Mouse (Mus musculus) ovary, postnatal 14 days (tissue): ENCODE data around the gene Tmigd3.

Source experiments
- DNase-seq: peaks from one replicate; pipeline ENCODE4 v3.0.0; 2022; ENCODE audit warnings: low spot score

The Tmigd3 gene

DNA sequence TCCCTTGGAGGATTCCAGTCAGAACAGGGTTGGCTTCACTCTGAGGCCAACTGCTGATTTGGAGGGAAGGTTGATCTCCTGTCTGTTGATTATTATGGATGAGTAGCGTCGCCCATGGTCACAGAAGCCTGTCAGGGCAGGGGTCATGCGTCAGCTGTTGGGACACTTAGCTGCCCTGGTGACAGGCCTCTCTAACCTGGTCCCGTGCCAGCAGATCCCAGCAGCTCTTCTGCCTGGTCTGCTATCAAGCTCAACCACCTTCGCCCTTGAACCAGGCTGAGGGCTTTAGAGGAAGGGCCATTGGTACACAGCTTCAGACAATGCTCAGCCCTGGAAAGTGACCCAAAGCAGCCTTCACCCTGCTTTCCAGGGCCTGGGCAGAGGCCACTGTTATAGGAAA, 5.3 kb downstream of the Tmigd3 start:
- no peak for DNase-seq

DNA sequence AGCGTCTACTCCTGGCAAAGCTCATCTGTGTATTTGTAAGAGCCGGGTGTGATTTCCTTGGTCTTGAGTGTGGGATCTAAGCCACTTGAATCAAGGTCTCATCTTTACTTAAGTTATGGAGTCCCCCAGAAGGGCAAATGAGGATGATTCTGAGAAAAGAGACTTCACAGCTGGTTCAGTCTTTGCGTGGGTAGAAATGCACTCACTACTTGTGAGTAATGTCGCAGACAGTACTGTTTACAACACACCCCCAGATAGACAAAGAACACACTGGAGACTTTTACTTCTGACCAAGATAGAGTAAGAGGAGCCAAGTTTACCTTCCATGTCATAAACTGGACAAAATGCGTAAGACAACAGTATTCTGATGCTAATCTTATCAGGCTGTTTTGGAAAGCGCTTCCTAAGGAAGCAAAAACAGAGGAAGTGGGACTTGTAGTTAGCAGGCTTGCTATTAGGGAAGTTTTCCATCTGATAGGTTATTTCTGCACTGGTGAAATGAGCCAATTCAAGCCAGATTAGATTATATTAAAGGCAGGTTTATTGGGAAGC, 6.6 kb downstream of the Tmigd3 start:
- no peak for DNase-seq

DNA sequence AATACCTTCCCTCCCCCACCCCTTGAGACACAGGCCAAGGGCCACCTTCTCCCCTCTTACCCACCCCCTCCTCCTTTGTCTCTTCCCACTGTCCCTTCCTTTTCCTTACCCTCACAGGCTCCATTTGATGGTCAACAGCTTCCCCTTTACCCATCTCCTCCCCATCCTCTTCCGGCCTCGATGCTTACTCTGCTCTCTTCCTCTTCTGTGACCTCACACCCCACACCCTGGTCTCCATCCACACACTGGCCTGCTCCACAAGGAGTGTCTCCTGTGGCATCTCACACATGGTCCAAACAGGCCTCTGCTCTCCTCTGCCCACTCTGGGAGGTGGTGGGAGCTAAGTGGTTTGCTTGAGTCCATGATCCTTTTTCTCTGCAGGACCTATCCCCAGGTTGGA, 7.2 kb downstream of the Tmigd3 start:
- DNase-seq: no peak

DNA sequence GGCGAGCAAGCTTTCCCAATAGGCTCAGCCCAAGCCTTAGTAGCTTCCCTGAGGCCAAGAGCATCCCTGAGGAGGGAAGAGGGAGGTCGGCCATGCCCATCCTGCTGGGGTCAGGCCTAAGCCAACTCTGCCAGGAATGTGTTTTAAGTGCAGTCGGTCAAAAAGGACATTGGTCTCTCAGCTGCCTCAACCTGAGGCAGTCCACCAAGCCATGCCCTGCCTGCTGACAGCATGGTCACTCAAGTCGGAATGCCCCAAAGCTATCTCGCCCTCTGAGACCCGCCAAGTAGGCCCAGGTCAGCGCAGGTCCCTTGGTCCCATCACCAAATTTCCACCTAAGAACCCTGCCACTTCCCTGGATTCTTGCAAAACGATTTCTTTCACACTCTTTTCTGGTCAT, 8.0 kb downstream of the Tmigd3 start:
- DNase-seq: no peak

DNA sequence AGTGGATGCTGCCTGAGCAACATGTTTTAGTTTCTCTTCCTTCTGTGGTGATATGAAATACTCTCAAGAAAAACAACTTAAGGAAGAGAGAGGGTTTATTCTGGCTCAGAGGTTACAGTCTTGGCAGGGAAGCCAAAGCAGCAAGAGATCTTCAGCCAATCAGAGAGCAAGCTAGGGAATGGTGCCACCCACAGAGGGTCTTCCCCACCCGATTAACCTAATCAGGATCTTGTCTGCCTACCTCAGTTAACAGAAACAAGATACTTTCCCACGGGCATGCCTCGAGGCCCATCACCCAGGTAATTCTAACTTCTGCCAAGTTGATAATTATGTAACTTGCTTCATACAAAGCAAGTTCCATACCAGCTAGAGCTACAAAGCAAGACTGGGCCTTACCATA, 9.7 kb downstream of the Tmigd3 start:
- no peak for DNase-seq

DNA sequence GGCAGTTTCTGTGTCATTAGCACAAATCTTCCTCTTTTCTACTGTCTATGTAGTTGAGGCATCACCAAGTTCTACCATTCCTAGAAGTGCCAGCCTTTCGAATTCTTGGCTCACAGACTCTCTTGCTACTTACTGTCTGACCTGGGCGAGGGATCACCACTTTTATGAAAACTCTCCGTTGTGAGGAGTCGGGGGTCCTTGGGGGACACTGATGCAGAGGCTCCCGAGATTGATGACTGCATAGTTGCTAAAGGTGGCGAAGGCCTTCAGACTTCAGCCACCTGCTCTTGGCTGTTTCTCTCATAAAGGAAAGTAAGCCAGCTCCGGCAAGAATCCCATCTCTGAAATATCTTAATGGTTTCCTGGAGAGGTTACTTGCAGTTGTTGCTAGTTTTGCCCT, 11.4 kb downstream of the Tmigd3 start:
- no peak for DNase-seq

DNA sequence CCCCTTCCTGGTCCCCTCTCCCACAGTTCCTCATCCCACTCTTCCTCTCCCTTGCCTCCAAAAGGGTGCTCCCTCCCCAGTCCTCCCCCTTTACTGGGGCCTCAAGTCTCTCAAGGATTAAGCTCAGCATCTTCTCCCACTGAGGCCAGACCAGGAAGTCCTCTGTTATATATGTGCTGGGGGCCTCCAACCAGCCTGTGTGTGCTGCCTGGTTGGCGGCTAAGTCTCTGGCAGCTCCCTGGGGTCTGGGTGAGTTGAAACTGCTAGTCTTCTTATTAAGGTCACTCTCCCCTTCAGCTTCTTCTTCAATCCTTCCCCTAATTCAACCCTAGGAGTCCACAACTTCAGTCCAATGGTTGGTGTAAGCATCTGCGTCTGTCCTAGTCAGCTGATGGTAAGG, 12.4 kb downstream of the Tmigd3 start:
- no peak for DNase-seq

DNA sequence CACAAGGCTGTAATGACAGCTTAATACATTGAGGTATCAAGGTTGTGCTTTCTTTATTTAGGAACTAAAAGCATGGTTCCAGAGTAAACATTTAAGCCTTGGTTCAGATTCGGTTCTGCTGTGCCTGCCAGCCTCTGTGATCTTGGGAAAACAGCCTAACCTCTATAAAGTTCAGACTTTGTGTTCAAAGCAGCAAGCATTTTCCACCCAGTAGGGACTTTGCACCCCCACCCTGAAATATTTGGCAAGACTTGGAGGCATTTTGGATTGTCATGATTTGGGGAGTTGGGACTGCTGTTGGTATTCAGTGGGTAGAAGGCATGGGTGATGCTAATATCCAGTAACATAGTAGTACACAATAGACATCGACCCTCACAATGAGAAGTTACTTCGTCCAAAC, 18.3 kb downstream of the Tmigd3 start:
- DNase-seq: no peak

DNA sequence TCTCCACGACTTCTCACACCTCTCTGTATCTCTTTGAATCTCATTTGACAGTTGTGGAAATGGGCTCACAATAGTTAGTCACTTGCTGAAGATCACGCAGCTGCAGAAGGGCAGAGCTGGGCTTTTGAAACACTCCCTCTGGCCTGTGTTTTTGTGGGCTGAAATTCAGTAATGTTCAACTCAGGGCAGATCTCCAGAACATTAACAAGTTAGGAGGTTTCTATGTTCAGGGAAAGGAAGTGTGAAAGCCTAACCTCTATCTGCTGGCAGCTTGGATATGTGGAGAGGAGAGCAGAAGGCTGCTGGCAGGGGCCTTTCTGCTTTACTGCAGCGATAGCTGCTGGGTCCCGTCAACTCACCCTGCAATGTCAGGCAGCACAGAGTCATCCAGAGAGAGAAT, 19.5 kb downstream of the Tmigd3 start:
- DNase-seq: no peak

DNA sequence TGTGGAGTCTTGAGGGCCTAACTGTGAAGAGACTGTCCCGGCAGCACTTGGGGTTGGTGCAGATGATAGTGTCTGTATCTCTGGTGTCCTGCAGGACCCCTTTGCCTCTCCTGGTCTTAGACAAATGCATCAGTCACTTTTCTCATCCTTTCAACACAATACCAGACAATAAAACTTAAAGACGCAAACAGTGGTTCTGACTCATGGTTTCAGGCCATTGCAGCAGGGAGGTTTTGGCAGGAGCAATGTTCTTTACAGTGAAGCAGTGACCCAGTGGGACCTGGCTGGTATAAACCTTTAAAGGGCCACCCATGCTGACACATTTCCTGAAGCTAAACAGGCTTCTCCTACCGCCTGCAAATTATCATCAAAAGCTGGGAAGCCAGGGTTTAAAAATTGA, 20.4 kb downstream of the Tmigd3 start:
- DNase-seq: no peak

DNA sequence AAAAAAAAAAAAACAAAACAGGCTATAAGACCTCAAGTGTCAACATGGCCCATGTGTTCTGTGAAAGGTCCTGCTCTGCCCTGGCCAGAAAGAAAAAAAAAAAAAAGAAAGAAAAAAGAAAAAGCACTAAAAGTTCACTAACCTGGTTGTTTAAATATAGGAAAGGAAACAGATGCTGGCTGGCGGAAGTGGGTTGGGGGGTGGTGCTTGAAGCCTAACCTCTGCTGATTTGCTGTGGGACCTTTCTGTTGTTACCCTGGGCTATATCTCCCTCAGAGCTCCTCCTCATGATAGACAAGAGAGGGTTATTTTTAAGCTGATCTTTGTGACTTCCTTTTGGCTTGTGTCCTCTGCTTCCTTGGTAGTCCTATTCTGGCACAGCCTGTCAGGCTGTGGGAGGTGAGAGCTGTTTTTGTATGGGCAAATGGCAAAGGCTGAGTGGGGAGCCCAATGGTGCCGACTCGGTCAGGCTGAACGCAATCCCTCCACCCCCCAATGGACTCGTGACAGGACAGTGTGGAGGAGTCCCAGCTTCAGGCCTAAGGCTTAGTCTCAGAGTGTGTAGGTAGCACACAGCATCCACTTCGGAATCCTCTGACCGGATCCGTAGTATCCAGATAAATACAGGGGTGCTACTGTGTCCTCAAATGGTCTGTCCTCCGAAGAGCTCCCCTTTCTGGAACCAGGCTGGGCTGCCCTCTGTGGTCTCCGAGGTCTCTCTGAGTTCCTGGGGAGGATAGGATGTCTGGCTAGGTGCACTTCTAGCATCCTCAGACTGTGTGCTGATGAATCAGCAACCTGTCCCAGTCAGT, 21.3 kb downstream of the Tmigd3 start:
- no peak for DNase-seq

DNA sequence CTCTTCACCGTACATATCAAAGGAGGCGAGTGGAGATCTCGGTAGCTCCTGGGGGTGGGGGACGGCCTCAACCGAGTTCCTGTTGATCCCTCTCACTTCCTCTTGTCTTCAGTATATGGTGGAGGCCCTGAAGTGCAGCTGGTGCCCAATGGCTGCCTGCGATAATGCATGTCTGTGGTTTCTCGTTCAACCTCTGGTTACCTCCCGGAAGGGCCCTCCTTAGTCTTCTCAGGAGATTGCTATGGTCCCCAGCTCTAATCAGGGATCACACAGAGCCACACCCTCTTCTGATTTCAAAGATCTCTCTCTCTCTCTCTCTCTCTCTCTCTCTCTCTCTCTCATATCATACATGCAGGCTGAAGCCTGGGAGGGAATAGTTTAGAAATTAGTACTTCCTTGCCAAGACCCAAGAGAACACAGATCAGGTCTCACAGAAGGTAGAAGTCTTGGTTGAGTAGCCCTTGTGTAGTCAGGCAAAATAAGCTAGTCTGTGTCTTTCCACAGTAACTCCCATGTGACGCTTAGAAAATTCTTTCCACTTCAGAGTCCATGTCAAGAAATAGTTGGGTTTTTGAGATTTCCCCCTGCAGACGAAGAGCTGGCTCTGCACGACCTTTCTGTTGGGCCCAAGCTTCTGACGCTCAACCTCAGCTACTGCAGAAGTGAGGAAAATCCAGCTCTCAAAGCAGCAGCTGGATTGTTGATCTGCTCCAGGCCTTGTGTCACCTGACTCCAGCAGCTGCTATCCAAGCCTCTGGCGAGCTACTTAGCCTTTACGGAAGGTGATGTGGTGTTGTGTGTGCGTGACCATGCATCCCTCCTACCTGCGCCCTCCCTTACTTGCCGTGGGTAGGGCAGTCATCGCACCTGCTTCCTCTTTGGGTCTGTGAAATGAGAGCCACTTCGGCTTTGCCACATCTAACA, 22.1 kb downstream of the Tmigd3 start:
- DNase-seq: no peak

DNA sequence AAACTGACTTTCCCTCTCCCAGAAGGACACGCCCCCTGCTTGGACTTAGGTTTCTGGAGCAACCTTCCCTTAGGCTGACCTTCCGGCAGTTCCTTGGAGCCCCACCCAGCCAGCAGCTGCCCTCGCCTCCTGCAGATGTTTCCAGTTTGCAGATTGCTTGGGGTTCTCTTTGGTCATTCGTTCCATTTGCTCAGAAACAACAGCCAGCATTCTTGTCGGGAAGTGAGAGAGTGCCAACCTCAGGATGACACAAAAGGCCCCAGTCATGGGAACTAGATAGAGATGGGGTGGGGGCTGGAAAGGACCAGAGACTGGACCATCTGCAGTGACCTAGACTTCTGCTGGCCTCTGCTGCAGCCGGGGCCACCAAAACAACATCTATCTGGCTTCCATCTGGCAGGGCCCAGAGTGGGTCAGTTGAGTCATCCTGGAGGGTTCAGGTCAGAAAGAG, 23.3 kb downstream of the Tmigd3 start:
- no peak for DNase-seq

DNA sequence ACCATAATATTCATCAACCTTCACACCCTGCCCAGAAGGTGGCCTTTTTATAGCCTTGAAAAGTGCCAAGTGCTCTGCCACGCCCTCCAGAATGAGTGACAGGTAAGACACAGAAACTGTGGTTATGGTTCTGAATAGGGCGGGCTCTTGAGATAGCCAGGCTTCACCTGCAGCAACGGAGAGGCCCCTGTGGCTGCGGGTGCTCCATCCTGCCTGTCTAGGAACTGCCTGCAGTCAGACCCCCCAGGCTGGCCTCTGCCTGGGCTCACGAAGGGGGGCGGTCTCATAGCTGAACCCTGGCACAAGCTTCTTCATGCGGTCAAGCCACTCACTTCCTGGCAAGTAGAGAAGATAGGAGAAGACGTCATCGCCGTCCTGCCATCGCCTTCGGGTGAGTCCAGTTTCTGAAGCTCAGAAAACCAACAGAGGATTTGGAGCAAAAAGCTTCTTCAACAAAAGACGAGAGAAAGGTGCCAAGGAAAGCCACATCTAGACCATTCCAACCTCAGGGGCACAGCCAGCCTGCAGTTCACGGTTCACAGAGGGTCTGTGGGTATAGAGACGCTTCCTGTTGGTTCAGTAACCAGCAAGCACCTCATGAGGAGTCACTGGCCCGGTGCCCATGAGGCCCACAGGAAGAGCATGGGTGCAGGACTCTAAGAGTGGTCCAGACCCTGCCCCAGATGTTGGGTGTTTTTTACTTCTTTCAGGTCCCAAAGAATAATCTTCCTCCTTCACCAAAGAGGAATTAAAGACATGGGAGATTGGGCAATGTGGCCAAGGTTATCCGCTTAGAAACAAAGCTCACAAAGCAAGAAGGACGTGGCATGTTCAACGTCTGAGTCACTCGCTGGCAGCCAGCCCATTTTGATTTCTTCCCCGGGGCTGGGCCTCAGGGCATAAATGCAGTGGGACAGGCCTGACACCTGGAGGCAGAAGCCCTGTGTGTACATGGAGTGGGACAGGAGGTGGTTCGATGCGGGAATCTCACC, 24.2 kb downstream of the Tmigd3 start:
- peak; percentile 90 for DNase-seq

DNA sequence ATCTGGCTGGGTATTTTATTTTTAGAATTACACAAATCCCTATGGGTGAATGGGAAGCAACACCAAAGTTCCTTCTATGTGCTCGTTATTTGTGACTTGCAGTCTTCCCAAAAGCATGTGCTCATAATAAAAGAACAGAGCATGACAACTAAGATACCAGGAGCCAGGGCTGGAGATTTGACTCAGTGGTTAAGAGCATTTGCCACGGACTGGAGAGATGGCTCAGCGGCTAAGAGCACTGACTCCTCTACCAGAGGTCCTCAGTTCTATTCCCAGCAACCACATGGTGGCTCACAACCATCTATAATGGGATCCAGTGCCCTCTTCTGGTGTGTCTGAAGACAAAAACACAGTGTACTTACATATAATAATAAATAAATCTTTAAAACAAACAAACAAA, 26.1 kb downstream of the Tmigd3 start:
- DNase-seq: no peak

DNA sequence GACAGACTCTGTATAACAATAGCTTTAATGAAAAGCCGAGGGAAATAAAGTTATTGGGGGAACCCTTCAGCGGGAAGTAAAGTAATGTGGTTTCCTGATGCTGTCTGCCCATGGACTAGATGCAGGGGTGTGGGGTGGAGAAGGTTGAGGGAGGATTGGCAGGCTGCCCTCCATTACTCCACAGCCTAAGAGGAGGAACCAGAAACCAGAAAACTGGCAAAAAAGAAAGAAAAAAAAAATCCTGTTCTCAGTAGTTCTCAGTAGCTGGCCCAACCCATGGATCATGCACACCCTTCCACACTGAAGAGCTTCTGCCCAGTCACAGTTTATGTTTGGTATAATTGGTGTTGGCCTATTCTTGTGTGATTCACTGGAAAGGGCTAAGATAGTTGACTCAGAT, 27.6 kb downstream of the Tmigd3 start:
- no peak for DNase-seq

DNA sequence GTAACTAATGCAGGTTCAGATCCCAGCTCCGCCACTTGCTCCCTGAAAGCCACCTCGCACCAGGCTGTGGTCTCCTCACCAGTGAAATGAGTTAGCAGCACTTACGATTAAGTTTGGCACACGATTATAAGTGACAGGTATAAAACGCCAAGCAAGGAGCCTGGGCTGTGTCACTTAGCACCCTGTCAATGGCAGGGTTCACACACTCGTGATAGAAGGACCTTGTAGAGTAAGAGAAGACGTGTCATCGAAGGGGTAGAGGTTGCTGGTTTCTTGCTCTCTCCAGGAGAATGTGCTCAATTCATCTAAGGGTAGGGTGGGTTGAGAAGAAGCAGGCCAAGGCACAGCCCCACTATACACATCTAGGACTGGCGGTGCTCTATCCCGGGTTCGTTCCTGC, 28.2 kb downstream of the Tmigd3 start:
- DNase-seq: no peak

DNA sequence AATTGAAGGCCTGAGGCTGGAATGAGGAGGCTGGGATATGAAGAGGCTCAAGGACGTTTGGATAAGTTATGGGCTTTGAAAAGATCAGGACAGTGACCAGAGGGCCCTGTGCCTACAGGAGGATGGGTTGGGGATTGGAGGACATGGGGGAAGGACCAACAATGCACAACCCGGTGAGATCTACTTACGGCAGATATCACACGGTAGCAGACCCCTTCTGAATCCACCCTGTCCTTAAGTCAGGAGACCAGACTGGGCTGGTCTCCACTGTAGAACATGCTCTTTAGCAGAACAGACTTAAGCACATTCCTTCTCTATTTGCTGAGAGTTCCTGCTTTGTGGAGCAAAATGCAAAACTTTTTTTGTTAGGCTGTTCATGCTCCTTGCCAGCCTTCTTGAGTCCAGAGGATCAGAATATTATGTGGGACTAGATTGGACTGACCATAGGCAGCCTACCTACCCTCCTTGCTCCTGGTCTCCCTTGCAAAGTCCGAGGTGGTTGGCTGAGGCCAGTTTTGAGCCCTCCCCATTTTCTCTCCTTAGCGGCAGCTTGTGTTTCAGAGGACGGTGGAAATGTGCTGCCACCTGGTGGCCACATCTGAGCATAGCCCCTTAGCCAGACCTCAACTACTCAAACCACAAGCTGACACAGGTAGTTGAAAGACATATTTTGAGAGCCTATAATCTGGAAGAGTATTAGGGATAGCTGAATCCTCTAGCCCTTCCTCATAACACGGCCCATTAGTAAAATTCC, 28.9 kb downstream of the Tmigd3 start:
- DNase-seq: peak; percentile 80

DNA sequence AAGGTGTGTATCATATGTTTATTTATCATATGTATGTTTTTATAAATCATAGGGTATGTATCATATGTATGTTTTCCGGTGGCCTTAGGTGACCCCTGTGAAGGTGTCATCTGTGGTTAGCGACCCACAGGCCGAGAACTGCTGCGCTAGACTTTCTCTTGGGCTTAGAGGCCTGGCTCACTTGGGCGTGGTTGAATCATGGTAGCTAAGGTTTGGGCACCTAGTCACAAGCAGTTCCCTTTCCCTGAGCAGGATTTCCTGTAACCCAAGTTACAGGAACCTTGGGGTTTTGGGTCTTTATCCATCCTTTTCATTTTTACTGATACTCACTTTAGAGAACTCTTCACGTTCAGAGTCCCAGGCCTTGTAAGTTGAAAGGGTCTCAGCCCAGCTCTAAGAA, 29.6 kb downstream of the Tmigd3 start:
- no peak for DNase-seq

DNA sequence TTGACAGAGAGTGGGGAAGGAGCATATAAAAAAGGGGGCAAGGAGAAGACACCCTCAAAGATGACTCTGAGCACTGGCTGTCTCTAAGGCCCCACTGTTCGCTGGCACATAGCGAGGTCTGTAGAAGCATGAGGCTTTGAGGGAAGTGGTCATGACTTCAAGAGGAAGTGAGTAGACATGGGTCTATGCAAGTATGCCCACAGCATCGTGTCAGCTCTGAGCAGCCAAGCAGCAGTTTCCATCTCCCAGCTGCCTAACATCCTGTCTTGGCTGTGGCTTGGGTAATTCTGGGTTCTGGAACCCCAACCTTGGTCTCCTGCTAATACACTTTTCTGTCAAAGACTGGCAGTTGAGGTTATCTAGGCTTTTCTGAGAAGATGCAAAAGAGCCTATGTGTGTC, 30.0 kb downstream of the Tmigd3 start:
- DNase-seq: no peak

DNA sequence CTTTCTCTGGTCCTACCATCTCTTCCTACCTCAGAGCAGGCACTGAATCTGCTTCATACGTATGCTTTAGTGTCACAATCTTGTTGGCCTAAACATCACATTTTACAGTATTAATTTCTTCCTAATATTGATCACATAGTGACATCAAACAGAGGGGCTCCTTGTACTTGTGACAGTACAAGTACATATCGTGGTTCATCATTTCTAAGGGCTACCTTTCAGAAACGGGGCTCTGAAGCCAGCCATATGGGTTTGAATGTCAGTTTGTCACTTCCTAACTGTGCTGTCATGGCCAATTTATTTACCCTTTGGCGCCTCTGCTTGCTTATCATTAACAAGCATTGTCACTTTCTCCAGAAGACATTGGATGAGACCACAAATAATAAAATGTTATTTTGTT, 30.8 kb downstream of the Tmigd3 start:
- DNase-seq: no peak
